Mouse (Mus musculus) intestine, embryonic 15.5 days (tissue): ENCODE measurements at regions not wholly inside any gene's neighbourhood (a gene's known extent, or its start where the extent isn't known, plus 50 kb on each side); places are given as distances from the start of the nearest gene placed in this dataset.
A peak's percentile ranks its signal among the peaks of the same experiment; 100 is the strongest.

Experiments used
- ATAC-seq: fragments of 200-750 bp; cut with Nextera tagmentation; 2 replicates; pipeline ENCODE4 v1.8.0; 2017; ENCODE audit warnings: moderate TSS enrichment, moderate library complexity
- H3K27ac ChIP-seq: fragments of 300-500 bp; sonication (generic); 2 replicates; pipeline ENCODE4 v1.5.1; 2015; ENCODE audit warnings: mild to moderate bottlenecking, inconsistent platforms
- H3K27me3 ChIP-seq: fragments of 300-500 bp; sonication (generic); replicated peaks from 2 replicates; pipeline ENCODE4 v1.6.1; 2015; ENCODE audit warnings: inconsistent platforms
- H3K36me3 ChIP-seq: fragments of 300-500 bp; sonication (generic); 2 replicates; pipeline ENCODE4 v1.6.1; 2015; ENCODE audit warnings: inconsistent platforms
- H3K4me1 ChIP-seq: fragments of 300-500 bp; sonication (generic); replicated peaks from 2 replicates; pipeline ENCODE4 v1.6.1; 2015; ENCODE audit warnings: inconsistent platforms
- H3K4me2 ChIP-seq: fragments of 300-500 bp; sonication (generic); replicated peaks from 2 replicates; pipeline ENCODE4 v1.6.1; 2015; ENCODE audit warnings: mild to moderate bottlenecking, inconsistent platforms
- H3K4me3 ChIP-seq: fragments of 300-500 bp; sonication (generic); replicated peaks from 2 replicates; pipeline ENCODE4 v1.5.1; 2015; ENCODE audit warnings: inconsistent platforms
- H3K9ac ChIP-seq: fragments of 300-500 bp; sonication (generic); 2 replicates; pipeline ENCODE4 v1.6.1; 2015; ENCODE audit warnings: inconsistent platforms
- H3K9me3 ChIP-seq: fragments of 300-500 bp; sonication (generic); 2 replicates; pipeline ENCODE4 v1.6.1; 2016; ENCODE audit warnings: inconsistent platforms
- WGBS: fragments of 180-500 bp; shearing (Covaris S2); methylation state at CpG from one replicate; pipeline ENCODE4 v1.1.7; 2015; 5-methylcytosine and 5-hydroxymethylcytosine counted together

DNA sequence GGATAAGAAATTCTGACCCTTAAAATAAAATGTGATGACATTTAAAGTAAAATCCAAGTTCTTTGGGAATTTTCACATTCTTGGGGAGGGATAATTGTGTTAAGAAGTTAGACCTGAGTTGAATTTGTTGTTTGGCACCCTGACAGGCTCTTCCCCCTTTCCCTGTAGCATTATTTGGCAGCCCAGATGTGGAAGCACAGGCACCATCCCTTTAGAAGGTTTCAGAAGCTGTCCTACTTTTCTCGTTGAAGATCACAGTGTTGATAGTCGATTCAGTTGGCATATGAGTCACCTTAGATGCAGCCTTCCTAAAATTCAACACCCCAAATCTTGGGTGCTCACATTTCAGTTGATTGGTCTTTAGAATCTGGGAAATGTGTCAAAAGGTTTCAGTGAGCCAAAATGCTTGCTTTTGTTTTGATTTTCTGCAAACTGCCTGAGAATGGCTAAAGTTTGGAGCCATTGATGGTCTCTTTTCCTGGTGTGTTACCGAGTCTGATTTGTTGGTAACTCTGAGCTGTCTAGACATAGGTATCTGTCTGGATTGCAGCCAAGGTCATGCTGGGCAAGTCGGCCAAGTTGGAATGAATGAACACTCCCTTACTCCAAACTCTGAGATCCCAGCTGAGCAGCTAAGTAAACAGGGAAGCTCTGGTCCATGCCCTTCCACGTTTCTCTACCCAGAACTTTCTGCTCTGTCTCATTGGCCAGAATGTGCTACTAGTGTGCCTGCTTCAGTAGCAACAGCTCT, 65.9 kb upstream of the Bmper start:
- 40% methylated on average over 5 of the region's 5 CpGs for WGBS
- H3K4me2 ChIP-seq, result no peak overlapping the region
- peaks cover 3% of the 10 kb centered on the region for H3K4me1 ChIP-seq
- H3K36me3 ChIP-seq, result no peaks in the 10 kb centered on the region
- no peak for ATAC-seq
- H3K27me3 ChIP-seq, result no peaks in the 10 kb centered on the region
- H3K27ac ChIP-seq, result no peak overlapping the region
- H3K4me3 ChIP-seq, result no peak overlapping the region
- no peak overlapping the region for H3K9ac ChIP-seq
- no peaks in the 10 kb centered on the region for H3K9me3 ChIP-seq

DNA sequence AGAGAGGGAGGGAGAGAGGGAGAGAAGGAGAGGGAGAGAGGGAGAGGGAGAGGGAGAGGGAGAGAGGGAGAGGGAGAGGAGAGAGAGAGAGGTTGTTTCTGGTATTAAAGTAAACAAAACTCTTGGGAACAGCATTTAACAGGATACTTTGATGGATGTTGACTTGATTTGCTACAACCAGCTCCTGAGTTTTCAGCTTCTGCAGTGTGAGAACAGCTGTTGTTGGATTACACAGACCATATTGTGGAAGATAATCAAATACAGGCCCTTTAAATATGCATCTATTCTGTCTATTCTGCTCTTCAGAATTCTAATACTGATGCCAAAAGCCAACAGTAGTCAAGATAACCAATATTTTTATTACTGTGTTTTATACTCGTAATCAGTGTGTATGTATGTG, 64.4 kb upstream of the Bmper start:
- ATAC-seq, result peak; percentile 45
- no peak overlapping the region for H3K4me2 ChIP-seq

DNA sequence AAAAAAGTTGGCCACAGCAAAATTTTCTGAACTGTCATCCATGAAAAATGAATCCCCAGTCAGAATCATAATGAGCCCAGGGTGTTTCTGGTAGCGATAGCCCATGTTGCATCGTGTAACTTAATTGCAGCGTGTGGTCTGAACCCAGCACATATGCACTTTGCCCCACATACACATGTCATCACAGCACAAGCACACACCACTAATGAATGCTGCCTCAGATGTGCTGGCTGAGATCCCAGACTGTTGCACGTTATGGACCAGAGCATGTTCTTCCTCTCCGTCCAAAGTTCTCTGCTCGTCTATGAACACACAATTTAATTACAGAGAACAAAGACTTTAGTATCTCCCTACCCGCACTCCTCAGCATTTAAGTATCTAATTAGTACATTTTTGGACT, 61.5 kb upstream of the Bmper start:
- no peak overlapping the region for H3K27ac ChIP-seq
- H3K4me2 ChIP-seq, result no peak overlapping the region
- peaks cover 3% of the 10 kb centered on the region for H3K4me1 ChIP-seq
- H3K36me3 ChIP-seq, result no peaks in the 10 kb centered on the region
- H3K9ac ChIP-seq, result no peak overlapping the region
- peak; percentile 65 for ATAC-seq
- H3K9me3 ChIP-seq, result no peaks in the 10 kb centered on the region
- WGBS, result 54% methylated on average over 7 of the region's 7 CpGs
- H3K27me3 ChIP-seq, result no peaks in the 10 kb centered on the region
- H3K4me3 ChIP-seq, result no peak overlapping the region

More for the DNA sequence above, 64.4 kb upstream of the Bmper start:
- H3K9ac ChIP-seq, result no peak overlapping the region
- no peaks in the 10 kb centered on the region for H3K9me3 ChIP-seq
- H3K4me1 ChIP-seq, result peaks cover 3% of the 10 kb centered on the region
- H3K27ac ChIP-seq, result no peak overlapping the region
- no peaks in the 10 kb centered on the region for H3K36me3 ChIP-seq
- no peak overlapping the region for H3K4me3 ChIP-seq
- 57% methylated on average over 1 of the region's 1 CpGs for WGBS
- no peaks in the 10 kb centered on the region for H3K27me3 ChIP-seq

DNA sequence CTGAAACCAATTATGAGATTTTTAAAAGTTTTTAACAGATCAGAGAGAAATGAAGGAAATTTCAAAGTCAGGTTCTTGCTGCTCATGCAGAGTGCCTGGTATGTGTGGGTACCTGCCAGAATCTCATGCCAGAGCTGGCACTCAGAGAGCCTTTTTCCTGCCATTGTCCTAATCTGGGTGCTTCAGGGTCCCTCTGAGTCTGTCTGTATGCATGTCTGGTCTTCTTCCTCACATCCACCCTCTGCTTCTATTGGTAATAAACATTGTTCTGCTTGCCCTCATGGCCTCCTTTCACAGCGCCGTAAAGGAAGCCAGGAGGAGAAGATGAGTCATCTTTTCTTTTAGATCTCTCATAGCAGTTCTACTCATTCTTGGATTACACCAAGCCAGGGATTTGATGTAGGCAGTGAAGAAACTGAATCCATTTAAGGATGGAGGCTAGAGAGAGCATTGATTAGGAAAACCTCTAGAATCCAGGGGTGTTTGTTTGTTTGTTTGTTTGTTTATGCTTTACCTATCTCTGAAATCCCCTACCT, 55.8 kb upstream of the Bmper start:
- Histone ChIP-seq H3K27me3 (no peaks in the 10 kb centered on the region), H3K27ac (no peak overlapping the region), H3K4me3 (no peak overlapping the region), H3K36me3 (no peaks in the 10 kb centered on the region), H3K4me1 (no peaks in the 10 kb centered on the region), H3K9ac (no peak overlapping the region), H3K9me3 (no peaks in the 10 kb centered on the region), H3K4me2 (no peak overlapping the region)
- no peak for ATAC-seq
- 34% methylated on average over 2 of the region's 2 CpGs for WGBS

DNA sequence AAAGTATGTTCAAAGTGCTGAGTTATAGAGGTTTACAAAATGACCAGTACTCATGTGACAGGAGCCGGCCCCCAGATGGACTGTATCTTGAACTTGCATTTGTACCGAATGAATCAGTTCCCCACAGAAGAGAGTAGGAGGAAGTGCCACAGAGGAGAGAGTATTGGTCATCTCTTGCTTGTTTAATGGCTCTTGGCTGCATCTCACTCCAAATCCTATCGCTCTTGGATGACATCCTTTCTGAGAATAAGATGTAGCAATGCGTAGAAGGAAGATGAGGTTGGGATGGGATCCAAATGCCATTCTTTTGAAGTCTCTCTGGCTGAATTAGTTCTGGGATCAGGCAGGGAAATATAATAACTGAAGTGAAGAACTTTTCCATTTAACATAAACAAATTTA, 55.2 kb upstream of the Bmper start:
- Histone ChIP-seq H3K4me2 (no peak overlapping the region), H3K9me3 (no peaks in the 10 kb centered on the region), H3K27ac (no peak overlapping the region), H3K4me1 (no peaks in the 10 kb centered on the region), H3K4me3 (no peak overlapping the region), H3K27me3 (no peaks in the 10 kb centered on the region), H3K9ac (no peak overlapping the region), H3K36me3 (no peaks in the 10 kb centered on the region)
- no peak for ATAC-seq
- WGBS, result 58% methylated on average over 4 of the region's 4 CpGs

DNA sequence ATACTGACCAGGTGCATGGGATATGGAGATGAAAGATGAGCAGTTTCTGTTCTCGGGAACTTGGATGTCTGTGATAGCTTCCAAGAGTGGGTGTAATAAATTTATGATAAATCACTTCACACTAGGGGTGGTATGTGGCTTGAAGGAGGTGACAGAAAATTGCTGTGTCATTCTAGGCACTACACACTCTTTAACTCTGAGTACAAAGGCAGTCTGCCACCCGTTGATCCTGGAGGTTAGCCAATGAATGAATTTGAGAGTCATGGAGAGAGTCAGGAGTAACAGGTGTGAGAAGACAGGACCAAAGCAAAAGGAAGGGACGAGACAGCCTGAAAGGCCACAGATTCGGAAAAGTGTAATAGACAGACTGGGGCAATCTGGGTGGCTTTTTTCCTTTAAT, 54.7 kb upstream of the Bmper start:
- no peak overlapping the region for H3K4me3 ChIP-seq
- no peak overlapping the region for H3K27ac ChIP-seq
- H3K9ac ChIP-seq, result no peak overlapping the region
- H3K27me3 ChIP-seq, result no peaks in the 10 kb centered on the region
- 61% methylated on average over 4 of the region's 4 CpGs for WGBS
- H3K4me1 ChIP-seq, result no peaks in the 10 kb centered on the region
- no peaks in the 10 kb centered on the region for H3K36me3 ChIP-seq
- H3K4me2 ChIP-seq, result no peak overlapping the region
- no peaks in the 10 kb centered on the region for H3K9me3 ChIP-seq
- no peak for ATAC-seq

DNA sequence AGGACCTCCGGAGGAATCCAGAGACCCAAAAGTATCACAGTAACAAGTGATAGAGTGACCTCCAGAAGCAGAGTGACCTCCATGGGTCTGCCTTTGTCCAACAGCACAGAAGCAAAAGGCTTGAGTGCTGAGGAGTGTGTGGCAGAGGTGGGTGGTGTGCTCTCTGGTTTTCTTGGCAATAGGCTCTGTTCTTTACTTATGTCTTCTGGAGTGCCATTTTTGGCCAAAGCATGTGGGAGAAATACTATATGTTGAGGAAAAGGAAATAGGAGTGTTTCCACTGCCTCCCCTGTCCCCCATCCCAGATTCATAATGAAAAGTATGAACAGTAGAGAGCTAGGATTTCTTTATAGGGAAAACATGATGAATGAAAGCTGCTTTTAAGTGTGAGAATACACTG, 51.5 kb upstream of the Bmper start:
- no peak overlapping the region for H3K4me3 ChIP-seq
- H3K9me3 ChIP-seq, result no peaks in the 10 kb centered on the region
- no peaks in the 10 kb centered on the region for H3K36me3 ChIP-seq
- H3K27me3 ChIP-seq, result no peaks in the 10 kb centered on the region
- 79% methylated on average over 1 of the region's 1 CpGs for WGBS
- H3K27ac ChIP-seq, result no peak overlapping the region
- no peak overlapping the region for H3K4me2 ChIP-seq
- no peak overlapping the region for H3K9ac ChIP-seq
- no peak for ATAC-seq
- no peaks in the 10 kb centered on the region for H3K4me1 ChIP-seq
